Mouse (Mus musculus) Muller cell, postnatal 12 days (primary cell): ENCODE results near the gene Ift20.

ENCODE experiments used
- DNase-seq: peaks from one replicate; pipeline ENCODE4 v3.0.0-alpha.2; 2015; ENCODE audit errors: inconsistent ontology term

The Ift20 gene

DNA sequence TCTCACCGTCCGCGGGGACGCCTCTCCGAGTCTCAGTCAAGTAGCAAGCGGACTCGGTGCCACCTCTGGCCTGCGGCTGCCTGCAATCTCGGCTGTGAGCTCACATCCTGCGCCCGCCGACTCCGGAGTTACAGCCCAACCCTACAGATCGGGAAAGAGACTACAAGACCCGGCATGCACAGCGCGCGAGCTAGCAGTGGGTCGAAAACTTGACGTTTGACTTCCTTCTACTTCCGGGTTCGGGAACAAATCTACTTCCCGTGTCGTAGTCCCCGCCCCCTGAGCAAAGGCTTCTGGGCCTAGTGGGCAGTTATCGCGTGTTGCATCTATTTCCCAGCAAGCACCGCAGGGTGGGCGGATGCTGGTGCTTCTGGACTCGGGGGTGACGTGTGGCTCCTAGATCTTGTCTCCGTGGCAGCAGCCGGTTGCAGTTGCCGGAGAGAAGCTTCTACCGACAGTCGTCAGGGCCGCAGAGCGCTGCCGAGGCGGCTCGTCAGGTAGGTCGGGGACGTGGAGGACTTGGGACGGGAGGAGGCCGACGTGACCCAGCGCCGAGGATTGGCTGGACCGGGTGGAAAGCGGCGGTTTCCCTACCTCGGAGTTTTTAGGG lies at the start of gene Ift20, which contains the start of gene Tnfaip1:
Gene Ift20, plus strand, starts transcription at position 282 of the 610 bp plus-strand sequence.
Gene Tnfaip1, minus strand, starts transcription at position 253 of the 610 bp plus-strand sequence.
- peak; percentile 98 for DNase-seq

DNA sequence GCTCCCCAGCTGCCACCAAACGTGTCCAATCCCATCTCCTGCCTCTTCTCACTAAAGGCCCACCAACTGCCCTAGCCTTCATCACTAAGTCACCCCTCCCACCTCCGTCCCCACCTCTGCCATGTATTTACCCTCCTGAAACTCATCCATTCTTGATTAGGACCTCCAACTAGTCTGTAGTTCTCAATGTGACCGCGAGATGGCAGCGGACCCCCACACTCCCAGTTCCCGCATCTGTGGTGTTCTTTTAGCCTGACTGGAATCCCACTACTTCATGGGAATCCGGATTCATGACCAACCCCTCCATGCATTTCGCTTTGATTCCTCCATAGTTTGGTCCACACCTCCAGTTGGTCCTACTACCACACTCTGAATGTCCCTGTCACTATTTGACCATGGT lies 48.0 kb upstream of the Ift20 start:
- peak; percentile 64 for DNase-seq

DNA sequence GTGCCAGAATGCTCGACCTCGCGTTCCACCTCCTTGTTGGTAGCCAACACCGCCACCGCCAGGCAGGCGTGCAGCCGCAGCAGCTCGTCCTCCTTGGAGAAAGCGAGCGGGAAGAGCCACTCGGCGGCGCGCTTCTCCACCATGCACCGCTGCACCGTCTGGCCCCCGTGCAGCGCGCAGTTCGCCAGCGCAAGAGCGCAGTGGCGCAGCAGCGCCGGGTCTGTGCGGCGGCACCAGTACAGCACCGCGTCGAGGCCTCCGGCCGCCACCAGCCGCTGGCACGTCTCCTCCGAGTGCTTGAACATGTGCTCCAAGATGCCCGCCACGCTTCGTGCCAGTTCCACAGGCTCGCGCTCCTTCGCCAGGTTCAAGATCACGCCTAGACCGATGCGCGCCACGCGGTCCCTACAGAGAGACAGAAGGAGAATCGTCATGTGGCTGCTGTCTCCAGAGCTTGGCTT lies 45.4 kb upstream of the Ift20 start:
- DNase-seq, result peak; percentile 50

DNA sequence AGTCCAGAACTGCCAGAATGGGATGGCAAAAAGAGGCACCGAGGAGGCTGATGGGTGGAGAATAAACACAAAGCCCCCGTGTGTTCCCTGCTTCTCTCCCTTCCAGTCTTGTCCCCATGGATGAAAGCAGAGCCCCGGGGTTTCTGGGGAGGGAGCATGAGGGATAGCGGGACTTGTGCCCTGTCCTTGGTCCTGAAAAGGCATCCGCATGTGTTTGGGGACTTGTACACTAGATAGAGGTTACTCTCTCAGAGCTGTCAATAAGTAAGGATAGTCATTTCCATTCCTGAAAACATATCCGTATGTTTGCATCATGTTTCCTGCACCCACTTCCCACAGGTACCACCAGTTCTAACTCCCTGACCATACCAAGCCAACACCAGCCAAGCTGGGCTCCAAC lies 40.3 kb upstream of the Ift20 start:
- DNase-seq, result peak; percentile 59

DNA sequence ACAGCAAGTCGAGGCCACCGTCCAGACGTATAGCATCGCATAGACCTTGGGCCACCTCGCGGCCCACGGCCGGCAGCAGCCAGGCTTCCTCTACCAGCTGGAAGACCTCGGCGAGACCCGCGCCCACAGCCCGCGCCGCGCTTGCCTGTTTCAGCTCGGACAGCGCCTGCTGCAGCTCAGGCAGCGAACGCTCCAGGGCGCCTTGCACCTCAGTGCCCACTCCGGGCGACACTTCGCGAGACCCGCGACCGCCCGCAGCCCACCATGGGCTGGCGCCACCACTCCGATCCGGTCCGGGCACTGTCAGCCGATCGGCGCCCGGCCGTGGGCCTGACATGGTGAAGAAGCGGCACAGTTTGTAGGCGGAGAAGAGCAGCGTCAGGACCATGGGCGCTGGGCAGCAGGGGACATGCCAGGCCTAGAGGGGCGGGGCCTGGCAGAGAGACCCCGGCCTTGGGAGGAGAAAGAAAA lies 39.1 kb upstream of the Ift20 start:
- DNase-seq, result no peak

DNA sequence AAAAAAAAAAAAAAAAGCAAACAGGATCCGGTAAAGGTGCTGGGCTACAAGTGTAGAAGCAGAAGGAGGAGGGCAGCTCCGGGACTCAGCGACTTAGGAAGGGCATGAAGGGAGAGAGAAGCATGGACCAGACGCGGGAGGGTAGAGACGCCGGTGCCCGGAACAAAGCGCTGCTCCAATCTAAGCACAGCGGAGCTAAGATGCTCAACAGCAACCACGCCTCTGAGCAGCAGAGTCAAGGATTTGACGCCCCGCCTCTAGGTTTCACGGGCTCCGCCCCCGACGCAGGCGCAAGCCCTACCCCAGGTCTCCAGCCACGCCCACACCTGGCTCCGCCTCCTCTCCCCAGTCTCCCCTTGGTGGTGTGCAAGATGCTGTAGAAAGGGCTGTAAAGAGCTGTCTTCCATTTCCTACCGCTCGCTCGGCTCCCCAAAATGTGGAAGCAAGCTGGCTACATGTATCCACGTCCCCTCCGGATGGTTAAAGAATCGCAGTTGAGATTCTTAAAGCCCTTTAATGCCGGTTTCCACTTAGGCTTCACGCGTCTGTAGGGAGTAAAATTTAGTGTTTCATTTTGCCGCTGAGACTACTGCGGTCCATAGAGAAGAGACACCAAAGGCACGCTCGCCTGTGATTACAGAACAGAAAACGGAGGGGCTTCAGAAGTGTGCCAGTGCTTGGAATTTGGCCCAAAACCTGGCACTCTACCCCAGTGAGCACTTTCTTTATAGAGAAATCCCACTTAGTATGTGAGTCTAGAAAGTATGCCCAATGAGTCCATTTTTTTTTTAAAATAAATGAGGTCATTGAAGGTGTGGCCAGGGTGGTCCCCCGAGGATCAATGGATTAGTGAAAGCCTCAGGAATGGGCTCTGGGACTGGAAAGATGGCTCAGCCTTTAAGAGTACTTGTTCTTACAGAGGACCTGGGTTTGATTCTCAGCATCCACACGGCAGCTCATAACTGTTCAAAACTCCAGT lies 38.3 kb upstream of the Ift20 start, which contains the start of gene Sarm1:
Gene Sarm1, minus strand, starts transcription at position 211 of the 979 bp plus-strand sequence.
- DNase-seq, result peak; percentile 95

DNA sequence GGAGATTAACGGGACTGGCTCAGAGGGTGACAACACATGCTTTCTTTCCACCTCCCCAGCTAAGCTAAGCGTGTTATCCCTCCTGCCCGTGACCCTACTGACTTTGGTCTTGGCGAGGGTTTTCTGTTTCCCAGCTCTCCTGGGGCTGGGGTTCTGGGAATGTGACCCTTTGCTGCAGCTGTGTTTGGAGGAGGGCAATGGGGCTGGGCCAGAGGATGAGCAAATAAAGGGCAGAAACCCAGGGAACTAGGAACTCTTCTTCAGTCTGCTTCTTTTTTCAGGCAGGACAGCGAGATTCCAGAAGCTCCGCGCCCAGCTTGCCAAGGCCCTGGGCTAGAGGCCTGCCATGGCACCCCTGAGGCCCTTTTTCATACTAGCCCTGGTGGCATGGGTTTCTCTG lies 37.2 kb upstream of the Ift20 start, which contains the start of gene Vtn:
Gene Vtn, plus strand, starts transcription at position 88 of the 400 bp plus-strand sequence.
- DNase-seq, result no peak

DNA sequence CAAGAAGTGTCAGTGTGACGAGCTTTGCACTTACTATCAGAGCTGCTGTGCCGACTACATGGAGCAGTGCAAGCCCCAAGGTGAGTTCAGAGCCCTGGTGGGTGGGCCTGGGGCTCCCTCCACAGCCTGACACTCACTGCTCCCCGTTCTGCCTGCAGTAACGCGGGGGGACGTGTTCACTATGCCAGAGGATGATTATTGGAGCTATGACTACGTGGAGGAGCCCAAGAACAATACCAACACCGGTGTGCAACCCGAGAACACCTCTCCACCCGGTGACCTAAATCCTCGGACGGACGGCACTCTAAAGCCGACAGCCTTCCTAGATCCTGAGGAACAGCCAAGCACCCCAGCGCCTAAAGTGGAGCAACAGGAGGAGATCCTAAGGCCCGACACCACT lies 36.6 kb upstream of the Ift20 start:
- DNase-seq, result no peak

DNA sequence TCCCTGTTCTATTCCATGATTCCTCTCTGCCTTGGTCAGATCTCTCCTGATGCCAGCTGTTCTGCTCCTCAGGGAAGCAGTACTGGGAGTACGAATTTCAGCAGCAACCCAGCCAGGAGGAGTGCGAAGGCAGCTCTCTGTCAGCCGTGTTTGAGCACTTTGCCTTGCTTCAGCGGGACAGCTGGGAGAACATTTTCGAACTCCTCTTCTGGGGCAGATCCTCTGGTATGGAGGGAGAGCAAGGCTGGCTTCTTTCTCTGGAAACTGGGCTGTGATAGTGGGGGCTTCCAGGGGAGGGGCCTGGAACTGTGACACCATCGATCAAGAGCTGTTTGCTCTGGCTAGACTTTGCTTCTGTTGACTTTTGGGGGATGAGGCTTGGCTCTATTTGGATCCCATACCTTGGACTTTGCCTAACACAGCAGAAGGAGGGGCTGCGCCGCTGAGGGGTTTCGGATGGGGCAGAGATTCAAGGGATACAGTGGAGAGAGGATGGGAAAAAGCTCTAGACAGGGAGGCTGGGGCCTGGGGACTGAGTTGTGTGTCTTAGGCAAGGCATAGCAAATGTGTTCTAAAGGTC lies 35.4 kb upstream of the Ift20 start:
- DNase-seq, result no peak

DNA sequence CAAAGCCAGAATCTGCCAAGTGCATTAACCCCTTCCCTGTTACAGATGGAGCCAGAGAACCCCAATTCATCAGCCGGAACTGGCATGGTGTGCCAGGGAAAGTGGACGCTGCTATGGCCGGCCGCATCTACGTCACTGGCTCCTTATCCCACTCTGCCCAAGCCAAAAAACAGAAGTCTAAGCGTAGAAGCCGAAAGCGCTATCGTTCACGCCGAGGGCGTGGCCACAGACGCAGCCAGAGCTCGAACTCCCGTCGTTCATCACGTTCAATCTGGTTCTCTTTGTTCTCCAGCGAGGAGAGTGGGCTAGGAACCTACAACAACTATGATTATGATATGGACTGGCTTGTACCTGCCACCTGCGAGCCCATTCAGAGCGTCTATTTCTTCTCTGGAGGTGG lies 34.6 kb upstream of the Ift20 start:
- DNase-seq, result no peak

DNA sequence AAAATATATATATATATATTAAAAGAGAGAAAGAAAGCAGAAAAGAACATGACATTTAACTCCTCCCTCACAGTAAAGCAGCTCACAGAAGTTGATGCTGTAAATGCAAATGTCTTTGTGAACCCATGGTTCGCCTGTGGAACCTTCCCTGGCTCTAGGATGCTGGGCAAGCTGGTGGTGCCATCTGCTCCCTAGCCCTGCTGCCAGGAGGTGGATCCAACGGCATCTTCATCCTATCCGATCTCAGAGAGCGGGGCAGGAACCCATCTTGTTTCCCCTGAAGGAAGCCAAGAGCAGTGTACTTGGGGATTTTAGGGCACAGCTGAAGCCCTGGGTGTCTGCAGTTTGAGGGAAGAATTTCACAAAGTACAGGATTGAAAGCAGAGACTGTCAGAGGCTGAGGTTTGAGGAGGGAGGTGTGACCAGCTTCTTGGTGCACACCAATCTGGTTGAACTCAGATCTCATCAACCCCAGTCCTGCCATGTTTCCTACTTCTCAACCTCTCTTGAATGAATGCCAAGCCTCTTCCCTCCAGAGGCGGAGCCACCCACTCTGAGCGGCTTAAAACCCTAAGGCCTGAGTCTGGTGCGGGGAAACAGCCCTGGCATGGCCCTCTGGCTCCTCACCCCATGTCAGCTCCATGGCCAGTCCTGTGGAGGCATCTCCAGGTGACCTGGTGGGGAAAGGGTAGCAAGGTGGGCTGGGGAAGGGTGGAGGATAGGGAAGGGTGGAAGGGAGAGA lies 33.1 kb upstream of the Ift20 start, which contains the start of gene Sebox:
Gene Sebox, plus strand, starts transcription at position 539 of the 742 bp plus-strand sequence.
- no peak for DNase-seq

DNA sequence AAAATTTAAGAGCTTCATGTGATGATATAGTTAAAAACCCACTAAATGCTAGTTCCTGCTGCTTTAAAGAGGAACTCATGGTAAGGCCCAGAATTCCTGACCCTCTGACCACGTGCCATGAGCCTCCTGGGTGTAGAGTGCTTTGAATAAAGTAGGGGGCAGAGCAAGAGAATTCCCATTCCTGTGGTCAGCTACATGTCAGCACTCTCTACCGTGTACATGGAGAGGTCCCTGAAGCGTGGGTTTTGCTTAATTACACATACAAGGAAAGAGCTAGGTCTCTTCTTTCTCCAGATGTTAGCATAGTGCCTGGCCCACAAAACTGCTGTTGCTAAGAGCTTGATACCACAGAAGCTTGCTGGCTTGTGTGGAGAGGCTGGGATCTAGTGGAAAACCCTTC lies 30.7 kb upstream of the Ift20 start:
- no peak for DNase-seq

DNA sequence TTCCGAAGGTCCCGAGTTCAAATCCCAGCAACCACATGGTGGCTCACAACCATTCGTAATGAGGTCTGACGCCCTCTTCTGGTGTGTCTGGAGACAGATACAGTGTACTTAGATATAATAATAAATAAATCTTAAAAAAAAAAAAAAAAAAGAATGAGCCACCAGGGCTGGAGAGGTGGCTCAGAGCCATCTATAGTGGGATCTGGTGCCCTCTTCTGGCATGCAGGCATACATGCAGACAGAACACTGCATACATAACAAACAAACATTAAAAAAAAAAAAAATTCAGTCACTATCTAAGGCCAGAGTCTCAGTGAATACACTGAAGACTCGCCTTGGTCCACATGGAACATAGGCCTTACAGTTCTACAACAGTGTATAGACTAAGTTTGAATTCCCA lies 27.0 kb upstream of the Ift20 start:
- no peak for DNase-seq

DNA sequence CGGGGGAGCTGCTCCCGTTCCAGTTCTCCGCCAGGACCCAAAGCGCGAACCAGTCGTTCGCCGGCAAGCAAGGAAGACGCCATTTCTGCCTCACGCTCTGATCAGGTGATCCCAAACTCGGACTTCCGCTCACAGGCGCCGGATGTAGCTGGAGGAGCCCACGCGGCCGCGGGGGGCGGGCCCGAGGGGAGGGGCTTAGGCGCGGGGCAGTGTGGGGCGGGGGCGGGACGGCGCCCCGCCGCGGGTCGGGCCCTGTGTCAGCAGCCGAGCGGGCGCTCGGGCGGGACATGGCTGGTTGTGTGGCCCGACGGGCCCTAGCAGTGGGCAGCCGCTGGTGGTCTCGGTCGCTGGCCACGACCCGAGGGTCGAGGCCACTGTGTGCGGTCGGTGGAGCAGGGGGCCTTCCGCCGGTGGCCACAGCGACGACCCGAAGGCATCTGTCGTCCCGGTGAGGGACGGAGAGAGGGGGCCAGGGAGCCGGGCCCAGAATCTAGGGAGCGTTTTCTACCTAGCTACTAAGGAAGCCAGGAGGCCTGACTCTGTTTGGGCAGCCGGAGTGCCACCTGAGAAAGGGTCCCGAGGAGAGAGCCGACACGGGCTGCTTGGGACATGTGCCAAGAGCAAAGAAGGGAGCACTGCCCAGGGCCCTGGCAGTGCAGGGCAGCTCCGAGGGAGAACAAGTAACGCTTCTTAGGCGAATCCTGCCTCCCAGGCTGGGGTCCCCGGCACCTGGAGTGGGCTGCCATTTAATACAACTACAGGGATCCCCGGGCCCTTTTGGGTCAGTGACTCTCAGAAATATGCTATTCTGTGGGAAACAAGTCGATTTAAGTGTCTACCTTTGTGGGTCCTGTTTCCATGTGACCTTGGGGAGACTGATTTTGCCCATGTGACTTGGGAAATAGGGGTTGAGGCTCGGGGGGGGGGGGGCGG lies 23.9 kb upstream of the Ift20 start, which contains the start of the genes Tmem199 and Poldip2:
Gene Tmem199, minus strand, starts transcription at position 148 of the 933 bp plus-strand sequence.
Gene Poldip2, plus strand, starts transcription at position 169 of the 933 bp plus-strand sequence.
- peak; percentile 97 for DNase-seq

DNA sequence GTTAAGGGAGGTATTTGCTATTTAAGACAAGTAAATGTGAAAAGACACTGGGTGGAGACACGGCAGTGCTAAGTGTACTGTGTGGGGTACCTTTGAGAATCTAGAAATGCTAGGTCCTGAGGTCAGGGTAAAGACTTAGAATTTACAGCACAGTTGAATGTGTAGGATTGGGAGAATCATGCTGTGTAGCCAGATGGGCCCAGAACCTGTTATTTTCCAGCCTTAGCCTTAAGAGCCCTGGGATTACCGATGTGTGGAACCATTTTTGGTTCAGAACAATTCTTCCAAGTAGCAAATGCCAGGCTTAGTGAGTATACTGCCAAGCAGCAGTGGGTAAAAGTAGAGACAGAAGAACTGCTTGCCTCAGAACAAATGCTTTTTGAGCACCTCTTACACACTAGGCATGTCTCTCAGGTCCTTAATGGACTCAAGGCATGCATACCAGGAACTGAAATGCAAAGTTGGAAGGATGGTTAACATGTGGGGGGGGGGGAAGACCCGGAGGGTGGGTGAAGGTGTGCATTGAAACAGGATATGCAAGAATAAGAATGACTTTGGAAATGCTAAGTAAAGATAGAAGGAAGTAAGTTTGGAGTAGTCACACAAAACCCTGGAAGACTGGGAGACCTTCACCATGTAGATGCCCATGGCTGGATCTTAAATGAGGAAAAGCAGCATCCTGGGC lies 22.9 kb upstream of the Ift20 start:
- no peak for DNase-seq

DNA sequence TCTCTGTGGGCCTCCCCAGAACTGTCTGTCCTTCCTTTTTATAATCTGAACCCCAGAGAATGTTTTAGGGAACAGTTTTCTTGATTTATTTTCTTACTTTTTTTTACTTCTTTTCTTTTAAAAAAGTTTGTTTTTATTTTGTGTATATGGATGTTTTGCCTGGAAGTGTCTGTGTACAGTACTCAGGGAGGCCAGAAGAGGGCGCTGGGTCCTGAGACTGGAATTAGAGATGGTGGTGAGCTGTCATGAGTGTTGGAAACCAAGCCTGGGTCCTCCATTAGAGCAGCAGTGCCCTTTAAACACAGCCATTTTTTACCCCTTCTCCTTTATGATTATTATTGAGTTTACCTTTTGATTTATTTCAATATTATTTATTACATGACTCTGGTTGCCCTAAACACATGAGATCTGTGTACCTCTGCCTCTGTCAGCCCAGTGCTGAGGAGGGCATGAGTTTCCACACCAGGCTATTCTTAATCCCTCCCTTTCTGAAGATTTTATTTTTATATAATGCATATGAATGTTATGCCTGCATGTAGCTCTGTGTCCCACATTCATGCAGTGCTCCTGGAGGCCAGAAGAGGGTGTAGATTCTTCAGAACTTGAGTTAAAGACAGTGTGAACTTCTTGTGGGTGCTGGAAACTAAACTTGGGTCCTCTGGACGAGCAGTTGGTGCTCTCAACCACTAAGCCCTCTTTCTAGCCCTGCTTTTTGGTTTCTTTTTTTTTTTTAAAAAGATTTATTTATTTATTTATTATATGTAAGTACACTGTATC lies 20.4 kb upstream of the Ift20 start:
- no peak for DNase-seq

DNA sequence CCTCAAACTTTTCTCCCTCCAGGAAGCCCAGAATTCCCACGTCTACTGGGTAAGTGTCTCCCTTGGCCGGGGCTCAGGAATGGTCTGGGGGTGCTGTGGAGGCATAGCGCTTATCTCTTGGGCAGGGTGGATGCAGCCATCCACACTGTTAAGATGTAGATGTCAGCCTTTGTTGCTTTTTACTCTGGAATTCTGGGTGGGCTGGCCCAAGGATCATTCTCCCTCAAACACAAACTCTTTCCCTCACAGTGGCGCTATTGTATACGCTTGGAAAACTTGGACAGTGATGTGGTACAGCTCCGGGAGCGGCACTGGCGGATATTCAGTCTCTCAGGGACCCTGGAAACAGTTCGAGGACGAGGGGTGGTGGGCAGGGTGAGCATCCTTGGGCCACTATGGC lies 17.2 kb upstream of the Ift20 start:
- DNase-seq, result no peak

DNA sequence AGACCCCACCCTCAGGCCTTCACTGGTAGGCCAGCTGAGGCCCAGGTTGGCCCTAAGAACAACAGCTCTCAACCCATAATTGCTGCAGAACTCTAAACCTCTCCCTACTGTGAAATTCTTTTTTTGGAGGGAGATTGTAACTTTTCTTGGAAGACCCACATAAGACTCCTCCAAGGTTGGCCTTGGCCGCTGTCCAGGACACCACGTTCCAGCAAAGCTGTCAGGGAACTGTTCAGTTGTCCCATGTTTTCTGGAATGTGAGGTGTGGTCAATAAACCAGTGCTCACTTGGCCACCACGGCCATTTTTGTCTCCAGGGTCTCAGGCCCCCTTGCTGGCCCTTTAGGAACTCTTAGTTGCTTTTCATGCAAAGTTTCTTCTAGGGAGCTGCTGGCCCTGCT lies 14.3 kb upstream of the Ift20 start:
- no peak for DNase-seq
